Mouse (Mus musculus) layer of hippocampus, adult 11-12 months (tissue): Measurements from ENCODE around the gene C530008M17Rik.

Experiments
- DNase-seq: peaks from one replicate; pipeline ENCODE4 v3.0.0; 2022; ENCODE audit warnings: low spot score

The C530008M17Rik gene

DNA sequence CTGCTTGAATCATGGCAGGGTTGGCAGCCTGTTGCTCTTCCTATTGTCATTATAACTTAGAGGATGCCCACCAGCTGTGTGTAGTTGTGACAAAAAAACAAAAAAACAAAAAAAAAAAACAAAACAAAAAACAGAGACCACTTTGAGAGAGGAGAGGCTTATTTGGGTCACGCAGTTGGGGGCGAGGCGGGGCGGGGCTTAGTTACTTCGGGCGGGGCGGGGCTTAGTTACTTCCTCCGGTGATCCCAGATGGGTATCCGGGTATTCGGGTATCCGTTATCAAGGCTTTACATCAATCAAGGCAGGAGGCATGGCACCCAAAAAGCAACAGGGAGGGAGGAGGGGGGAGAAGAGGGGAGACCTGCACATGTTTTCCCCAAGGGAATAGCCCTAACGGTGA lies 46.3 kb downstream of the C530008M17Rik start:
- no peak for DNase-seq

- no peak for DNase-seq
Measured at GRCm38 (mm10) chr5:76705307-76706173, 49.2 kb downstream of the C530008M17Rik start.

DNA sequence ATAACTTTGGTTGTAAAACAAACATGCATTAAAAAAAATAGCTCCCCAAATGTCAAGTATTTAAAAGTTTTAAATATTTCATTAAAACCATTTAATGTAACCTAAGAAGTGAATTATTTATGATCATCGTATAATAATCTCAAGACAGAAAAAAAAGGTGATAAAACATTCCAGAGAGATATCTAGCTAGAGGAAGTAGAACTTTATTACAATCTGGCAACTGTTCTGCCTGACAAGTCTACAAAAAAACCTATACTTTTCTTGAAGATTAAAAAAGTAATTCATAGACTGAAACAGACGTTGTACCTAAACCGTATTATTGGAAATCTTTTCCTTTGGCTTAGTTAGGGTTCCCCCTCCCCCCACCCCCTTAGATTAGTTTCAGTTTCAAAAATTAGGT lies 50.8 kb downstream of the C530008M17Rik start:
- DNase-seq, result no peak

- DNase-seq, result no peak
Measured at GRCm38 (mm10) chr5:76708004-76708403, 51.7 kb downstream of the C530008M17Rik start.

DNA sequence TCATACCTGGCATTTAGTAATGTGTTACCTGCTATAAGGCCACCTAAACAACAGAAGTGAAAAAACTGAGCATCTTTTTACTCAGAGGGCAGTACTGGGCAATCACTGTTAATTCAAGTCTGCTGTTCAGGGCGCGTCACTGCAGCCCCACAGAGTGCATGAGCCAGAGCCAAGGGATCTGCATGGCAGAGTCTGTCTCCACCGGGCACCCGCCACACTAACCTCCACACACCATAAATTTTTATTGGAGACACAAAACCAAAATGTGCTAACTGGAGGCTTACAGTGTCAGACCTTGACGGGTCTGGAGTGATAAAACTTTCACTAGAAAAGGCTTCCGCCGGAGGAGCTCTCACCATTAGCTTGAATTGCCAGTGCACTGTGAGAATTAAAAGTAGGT lies 57.4 kb downstream of the C530008M17Rik start:
- no peak for DNase-seq

- no peak for DNase-seq
Measured at GRCm38 (mm10) chr5:76719954-76720353, 63.6 kb downstream of the C530008M17Rik start.

- no peak for DNase-seq
Measured at GRCm38 (mm10) chr5:76724878-76725277, 68.6 kb downstream of the C530008M17Rik start.

- DNase-seq, result no peak
Measured at GRCm38 (mm10) chr5:76726518-76727103, 70.3 kb downstream of the C530008M17Rik start.

DNA sequence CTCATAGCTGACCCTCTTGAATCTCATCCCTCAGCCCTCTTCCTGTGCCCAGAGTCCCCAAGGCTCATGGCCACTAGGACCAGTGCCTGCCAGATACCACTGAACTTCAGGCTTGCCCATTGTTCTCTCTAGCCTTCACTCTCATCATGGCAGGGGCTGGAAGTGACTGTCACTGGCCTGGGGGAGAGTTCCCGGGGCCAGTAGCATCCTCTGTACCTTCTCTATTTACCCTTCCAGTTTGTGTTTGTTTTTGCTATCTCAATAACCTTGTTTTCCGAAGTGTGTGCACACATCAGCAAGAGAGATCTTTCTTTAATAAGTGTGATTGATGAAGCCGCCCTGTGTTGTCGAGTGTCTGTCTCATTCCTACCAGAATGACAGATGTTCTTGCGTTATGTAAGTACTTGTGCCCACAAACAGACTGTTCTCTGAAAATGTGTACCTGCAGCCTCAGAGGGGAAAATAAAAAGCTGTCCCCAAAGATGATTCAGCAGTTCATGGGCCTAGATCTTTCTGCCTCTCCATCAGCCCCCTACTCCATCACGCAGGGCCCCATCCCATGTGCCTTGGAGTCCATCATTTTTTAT lies 76.8 kb downstream of the C530008M17Rik start:
- no peak for DNase-seq

DNA sequence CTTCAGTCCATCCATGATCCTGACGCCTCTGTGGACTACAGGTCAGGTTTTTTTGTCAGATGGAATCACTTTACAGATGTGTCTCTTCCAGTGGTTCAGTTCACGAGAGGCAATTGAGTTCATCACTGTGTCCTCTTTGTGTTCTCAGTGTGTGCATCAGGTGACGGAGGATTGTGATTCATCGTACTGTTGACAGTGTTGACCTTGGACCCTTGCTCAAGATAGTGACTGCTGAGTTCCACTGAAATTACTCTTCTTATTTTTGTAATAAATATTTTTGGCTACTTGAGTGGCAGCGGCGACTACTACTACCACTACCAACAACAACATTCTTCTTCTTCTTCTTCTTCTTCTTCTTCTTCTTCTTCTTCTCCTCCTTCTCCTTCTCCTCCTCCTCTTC lies 85.2 kb downstream of the C530008M17Rik start:
- DNase-seq, result no peak

- no peak for DNase-seq
Measured at GRCm38 (mm10) chr5:76742076-76742475, 85.8 kb downstream of the C530008M17Rik start.

DNA sequence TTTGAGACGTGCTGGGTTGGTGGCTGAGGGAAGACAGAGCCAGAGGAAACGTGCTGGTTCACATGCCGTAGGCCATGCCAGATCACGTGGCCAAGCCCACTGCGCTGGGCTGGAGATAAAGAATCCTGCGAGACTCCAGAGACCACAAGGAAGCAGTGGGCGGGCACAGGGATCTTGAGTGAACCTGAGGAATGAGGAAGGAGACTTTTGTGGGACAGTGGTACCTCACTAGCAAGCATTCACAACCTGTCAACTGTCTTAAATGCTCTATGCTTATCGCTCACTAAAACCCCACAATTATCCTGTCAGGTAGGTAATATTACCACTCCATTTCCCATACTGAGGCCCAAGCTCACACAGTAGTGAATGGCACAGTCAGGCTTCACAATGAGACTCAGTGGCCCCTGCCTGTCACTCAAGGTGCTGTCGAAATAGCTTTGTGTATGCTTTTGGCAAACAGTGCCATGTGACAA lies 88.5 kb downstream of the C530008M17Rik start:
- no peak for DNase-seq

GRCm38 (mm10) chr5:76747851-76748250 lies 91.5 kb downstream of the C530008M17Rik start:
- no peak for DNase-seq

DNA sequence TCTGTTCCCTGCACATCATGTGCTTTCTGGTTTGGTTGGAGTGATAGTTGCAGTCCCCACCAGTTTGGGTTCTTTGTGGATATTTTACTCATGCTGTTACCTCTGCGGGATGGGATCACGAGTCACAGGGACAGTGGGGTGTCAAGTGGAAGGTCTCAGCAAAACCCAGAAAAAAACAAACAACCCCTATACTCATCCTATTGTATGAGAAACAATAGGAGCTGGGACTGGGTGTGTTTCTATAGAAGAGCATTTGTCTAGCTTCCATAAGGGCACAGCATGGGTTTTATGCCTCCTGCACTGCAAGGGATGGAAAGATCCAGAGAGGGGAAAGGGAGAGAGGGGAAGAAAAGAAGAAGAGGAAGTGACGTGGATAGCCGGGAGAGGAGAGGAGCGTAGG lies 96.0 kb downstream of the C530008M17Rik start:
- no peak for DNase-seq

DNA sequence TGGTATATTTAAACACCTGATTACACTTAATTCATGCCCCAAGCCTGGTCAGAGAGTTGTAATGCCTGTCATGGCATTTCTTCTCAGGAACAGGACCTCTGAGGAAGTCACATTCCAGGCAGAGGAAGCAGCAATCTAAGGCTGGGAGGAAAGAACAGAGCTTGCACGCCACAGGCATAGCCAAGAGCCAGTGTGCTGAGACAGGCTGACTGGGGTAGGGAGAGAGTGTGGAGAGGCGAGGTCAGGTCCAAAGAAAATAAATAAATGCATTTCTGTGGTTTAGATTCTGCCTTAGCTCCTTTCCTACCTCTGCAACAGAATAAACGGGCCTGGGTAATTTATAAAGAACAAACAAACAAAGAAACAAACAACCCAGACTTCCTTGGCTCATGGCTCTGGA lies 104.0 kb downstream of the C530008M17Rik start:
- DNase-seq, result no peak

- no peak for DNase-seq
Measured at GRCm38 (mm10) chr5:76762030-76762698, 105.9 kb downstream of the C530008M17Rik start.

DNA sequence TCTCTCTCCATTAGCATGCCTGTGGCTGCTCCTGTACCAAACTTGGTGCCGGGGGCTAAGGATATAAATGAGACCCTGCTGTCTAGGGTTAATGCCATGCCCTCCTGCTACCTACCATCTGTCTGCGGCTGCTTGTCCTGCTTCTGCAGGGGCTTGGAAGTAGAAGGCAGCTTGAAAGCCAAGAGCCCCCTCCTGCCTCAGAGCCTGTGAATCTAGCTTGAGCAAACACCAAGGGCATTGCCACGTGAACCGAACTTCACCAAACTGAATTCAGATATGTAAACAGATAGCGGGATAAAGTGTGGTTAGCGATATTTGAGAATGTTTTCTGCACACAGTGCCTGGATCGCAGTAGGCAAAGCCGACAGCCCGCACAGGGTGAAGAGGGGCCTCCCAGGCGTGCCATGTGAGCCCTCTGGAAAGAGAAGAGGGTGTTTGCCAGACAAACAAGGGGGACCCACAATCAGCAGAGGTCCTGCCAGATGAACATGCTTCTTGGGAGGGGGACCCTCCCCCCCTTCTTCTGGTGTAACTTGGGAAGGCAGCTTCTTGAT lies 106.9 kb downstream of the C530008M17Rik start:
- no peak for DNase-seq

DNA sequence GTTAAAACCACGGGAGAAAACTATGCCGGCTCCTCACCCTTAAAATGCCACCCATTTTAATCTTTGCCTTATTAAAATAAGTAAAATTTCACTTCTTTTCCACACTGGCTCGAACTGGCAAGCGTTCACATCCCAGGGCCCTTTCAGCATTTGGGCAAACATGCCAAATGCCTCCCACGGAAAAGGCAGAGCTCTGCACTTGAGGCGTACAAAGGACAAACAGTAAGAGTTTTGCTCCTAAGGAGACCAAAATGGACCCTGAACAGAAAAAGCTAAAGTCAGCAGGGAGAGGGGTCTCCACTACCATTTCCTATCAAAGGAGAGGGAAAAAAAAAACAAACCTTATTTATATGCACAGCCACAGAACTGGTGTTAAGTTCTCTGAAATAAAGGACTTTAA lies 107.4 kb downstream of the C530008M17Rik start:
- no peak for DNase-seq

GRCm38 (mm10) chr5:76769014-76769413 lies 112.7 kb downstream of the C530008M17Rik start:
- DNase-seq, result no peak

GRCm38 (mm10) chr5:76769572-76769971 lies 113.3 kb downstream of the C530008M17Rik start:
- no peak for DNase-seq

- no peak for DNase-seq
Measured at GRCm38 (mm10) chr5:76771371-76771770, 115.1 kb downstream of the C530008M17Rik start.

- DNase-seq, result no peak
Measured at GRCm38 (mm10) chr5:76772831-76773230, 116.5 kb downstream of the C530008M17Rik start.
